In the genomic region with DNA sequence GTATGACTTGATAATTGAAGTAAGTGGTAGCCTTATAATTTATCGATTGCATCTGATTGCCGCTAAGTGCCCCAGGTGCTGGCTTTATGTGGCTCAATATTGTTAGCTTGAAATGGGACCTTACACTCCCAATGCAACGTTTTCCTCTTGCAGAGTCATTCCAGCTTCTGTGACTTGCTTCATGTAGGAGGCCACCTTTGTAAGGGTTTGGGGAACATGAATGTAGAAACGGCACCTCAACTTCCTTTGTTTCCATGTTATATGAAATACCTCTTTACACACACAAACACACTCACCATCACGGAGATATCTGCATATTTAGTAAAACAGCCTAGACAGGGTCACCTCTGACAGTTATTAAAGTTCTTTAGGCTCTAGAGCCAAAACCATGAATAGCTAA, we compare ENCODE assay signal across 22 mouse cellular contexts.
"Had no signal": no experiment of that assay in that cellular context is flagged by ENCODE, and none has a peak within 500 bp of the region (broad histone marks: within the 10 kb centered on the region; RNA-seq: fewer than 3 reads in every experiment).

No protein-coding gene starts in this region.

- H3K27ac ChIP-seq: liver, embryonic 13.5 days; liver, embryonic 15.5 days; lung, embryonic 15.5 days; macrophage; midbrain, embryonic 12.5 days; neural tube, embryonic 13.5 days; neural tube, embryonic 15.5 days; stomach, embryonic 15.5 days; stomach, postnatal 0 days had no signal

- H3K27me3 ChIP-seq: liver, embryonic 13.5 days; liver, embryonic 15.5 days; lung, embryonic 15.5 days; midbrain, embryonic 12.5 days; neural tube, embryonic 13.5 days; neural tube, embryonic 15.5 days; stomach, embryonic 15.5 days had no signal

- H3K4me1 ChIP-seq: liver, embryonic 13.5 days; liver, embryonic 15.5 days; lung, embryonic 15.5 days; midbrain, embryonic 12.5 days; neural tube, embryonic 13.5 days; neural tube, embryonic 15.5 days; stomach, embryonic 15.5 days had no signal

- DNase-seq: liver, embryonic 13.5 days; liver, postnatal 0 days; lung, adult 2 months; lung, postnatal 14 days; lung, postnatal 36 days; midbrain, embryonic 14.5 days; retina, postnatal 1 day; right cerebral cortex, adult 18-20 months; right cerebral cortex, postnatal 14 days; thymus, adult 2 months; thymus, postnatal 25 days; thymus, postnatal 4 days had no signal

- H3K4me3 ChIP-seq: liver, embryonic 13.5 days; liver, embryonic 15.5 days; lung, embryonic 15.5 days; megakaryocyte, embryonic 14.5 days; midbrain, embryonic 12.5 days; neural tube, embryonic 13.5 days; neural tube, embryonic 15.5 days; stomach, embryonic 15.5 days had no signal

- H3K9me3 ChIP-seq: liver, embryonic 13.5 days; liver, embryonic 15.5 days; lung, embryonic 15.5 days; megakaryocyte, embryonic 14.5 days; midbrain, embryonic 12.5 days; neural tube, embryonic 13.5 days; neural tube, embryonic 15.5 days; stomach, embryonic 15.5 days had no signal

- ATAC-seq: liver, postnatal 0 days; lung, postnatal 0 days had no signal

- H3K36me3 ChIP-seq: liver, embryonic 13.5 days; liver, embryonic 15.5 days; lung, embryonic 15.5 days; midbrain, embryonic 12.5 days; neural tube, embryonic 13.5 days; neural tube, embryonic 15.5 days; stomach, embryonic 15.5 days had no signal
